Mouse (Mus musculus): ENCODE measurements at regions not wholly inside any gene's neighbourhood (a gene's known extent, or its start where the extent isn't known, plus 50 kb on each side); places are given as distances from the start of the nearest gene placed in this dataset.

- ATAC-seq (ENCODE audit: insufficient number of reproducible peaks, low FRiP score, low TSS enrichment): no peak
These were observed 54.0 kb upstream of the Satb2 start for GRCm38 (mm10) chr1:57032407-57032806.

- no peak for ATAC-seq (ENCODE audit: insufficient number of reproducible peaks, low FRiP score, low TSS enrichment)
These were observed 54.8 kb upstream of the Satb2 start for GRCm38 (mm10) chr1:57033244-57033643.

GRCm38 (mm10) chr1:57034411-57034810, 56.0 kb upstream of the Satb2 start:
- no peak for ATAC-seq (ENCODE audit: insufficient number of reproducible peaks, low FRiP score, low TSS enrichment)

GRCm38 (mm10) chr1:57036382-57036781, 57.9 kb upstream of the Satb2 start:
- no peak for ATAC-seq (ENCODE audit: insufficient number of reproducible peaks, low FRiP score, low TSS enrichment)

GRCm38 (mm10) chr1:57040201-57040600, 61.8 kb upstream of the Satb2 start:
- ATAC-seq (ENCODE audit: insufficient number of reproducible peaks, low FRiP score, low TSS enrichment): no peak

GRCm38 (mm10) chr1:57041578-57041977, 63.1 kb upstream of the Satb2 start:
- ATAC-seq (ENCODE audit: insufficient number of reproducible peaks, low FRiP score, low TSS enrichment): no peak

GRCm38 (mm10) chr1:57053836-57054235, 75.4 kb upstream of the Satb2 start:
- ATAC-seq (ENCODE audit: insufficient number of reproducible peaks, low FRiP score, low TSS enrichment): no peak

- ATAC-seq (ENCODE audit: insufficient number of reproducible peaks, low FRiP score, low TSS enrichment): no peak
These were observed 77.5 kb upstream of the Satb2 start for GRCm38 (mm10) chr1:57055976-57056375.

- no peak for ATAC-seq (ENCODE audit: insufficient number of reproducible peaks, low FRiP score, low TSS enrichment)
These were observed 80.8 kb upstream of the Satb2 start for GRCm38 (mm10) chr1:57059216-57059615.

- no peak for ATAC-seq (ENCODE audit: insufficient number of reproducible peaks, low FRiP score, low TSS enrichment)
These were observed 96.8 kb upstream of the Satb2 start for GRCm38 (mm10) chr1:57075221-57075620.

GRCm38 (mm10) chr1:57076696-57077095, 98.2 kb upstream of the Satb2 start:
- no peak for ATAC-seq (ENCODE audit: insufficient number of reproducible peaks, low FRiP score, low TSS enrichment)

- ATAC-seq (ENCODE audit: insufficient number of reproducible peaks, low FRiP score, low TSS enrichment): no peak
These were observed 101.9 kb upstream of the Satb2 start for GRCm38 (mm10) chr1:57080306-57080705.

- no peak for ATAC-seq (ENCODE audit: insufficient number of reproducible peaks, low FRiP score, low TSS enrichment)
These were observed 104.7 kb upstream of the Satb2 start for GRCm38 (mm10) chr1:57083134-57083533.

GRCm38 (mm10) chr1:57083540-57084083, 105.2 kb upstream of the Satb2 start:
- no peak for ATAC-seq (ENCODE audit: insufficient number of reproducible peaks, low FRiP score, low TSS enrichment)

GRCm38 (mm10) chr1:57095361-57096247, 117.2 kb upstream of the Satb2 start:
- no peak for ATAC-seq (ENCODE audit: insufficient number of reproducible peaks, low FRiP score, low TSS enrichment)

- ATAC-seq (ENCODE audit: insufficient number of reproducible peaks, low FRiP score, low TSS enrichment): no peak
These were observed 117.8 kb upstream of the Satb2 start for GRCm38 (mm10) chr1:57096248-57096600.

GRCm38 (mm10) chr1:57096740-57097139, 118.3 kb upstream of the Satb2 start:
- no peak for ATAC-seq (ENCODE audit: insufficient number of reproducible peaks, low FRiP score, low TSS enrichment)

- no peak for ATAC-seq (ENCODE audit: insufficient number of reproducible peaks, low FRiP score, low TSS enrichment)
These were observed 122.2 kb upstream of the Satb2 start for GRCm38 (mm10) chr1:57100614-57101013.

- ATAC-seq (ENCODE audit: insufficient number of reproducible peaks, low FRiP score, low TSS enrichment): no peak
These were observed 128.9 kb upstream of the Satb2 start for GRCm38 (mm10) chr1:57107308-57107707.

- ATAC-seq (ENCODE audit: insufficient number of reproducible peaks, low FRiP score, low TSS enrichment): no peak
These were observed 142.2 kb upstream of the Satb2 start for GRCm38 (mm10) chr1:57120678-57121077.

- ATAC-seq (ENCODE audit: insufficient number of reproducible peaks, low FRiP score, low TSS enrichment): no peak
These were observed 165.7 kb upstream of the Satb2 start for GRCm38 (mm10) chr1:57144181-57144580.

GRCm38 (mm10) chr1:57155869-57156268, 177.4 kb upstream of the Satb2 start:
- ATAC-seq (ENCODE audit: insufficient number of reproducible peaks, low FRiP score, low TSS enrichment): no peak
